Mouse (Mus musculus): ENCODE results near the gene Plekha7. TPM values are rescaled to one million over a fixed set of nuclear protein-coding genes. Genes with fewer than 3 reads are reported as not detected.

Plekha7 gene
- total RNA-seq, 2 experiments from 2014 or later = 13.8 to 14.6 TPM

Other genes with a start within 250 kb of the Plekha7 start
- gene Gm4353, start 223.7 kb downstream of the Plekha7 start, total RNA-seq (2021) = 1 to 10 TPM; 4.2 to 5.4 TPM
- gene Rps13, start 25.8 kb upstream of the Plekha7 start, total RNA-seq (2021) = 100 to 1,000 TPM; 438 to 440 TPM
- gene Pik3c2a, start 135.1 kb upstream of the Plekha7 start, total RNA-seq (2021) = 10 to 100 TPM; 36.5 to 36.7 TPM
- gene Nucb2, start 196.0 kb upstream of the Plekha7 start, total RNA-seq (2021) = 10 to 100 TPM; 19.6 to 23.5 TPM

Data from adrenal gland, postnatal 36 days (tissue).